Mouse (Mus musculus) E14TG2a.4 (cell line): Measurements from ENCODE around the gene Ntm.

Experiments
- H3K27me3 ChIP-seq: 2 replicates; pipeline ENCODE4 v1.6.1; 2014; ENCODE audit warnings: low read length, control low read depth; ENCODE audit not compliant: insufficient read depth
- H3K36me3 ChIP-seq: 2 replicates; pipeline ENCODE4 v1.6.1; 2014; ENCODE audit warnings: low read length, control low read depth; ENCODE audit not compliant: insufficient read depth
- H3K4me1 ChIP-seq: replicated peaks from 2 replicates; pipeline ENCODE4 v1.6.1; 2014; ENCODE audit warnings: low read depth, low read length, control low read depth
- H3K4me3 ChIP-seq: replicated peaks from 2 replicates; pipeline ENCODE4 v1.5.1; 2014; ENCODE audit warnings: mild to moderate bottlenecking, low read length
- H3K9me3 ChIP-seq: 2 replicates; pipeline ENCODE4 v1.6.1; 2014; ENCODE audit warnings: low read length, control low read depth
- CTCF ChIP-seq: conservative IDR thresholded peaks from 2 replicates; pipeline ENCODE4 v1.5.1; 2014; ENCODE audit warnings: low read length
- NANOG ChIP-seq: IDR thresholded peaks from 2 replicates; pipeline ENCODE4 v1.6.1; 2014; ENCODE audit warnings: borderline replicate concordance, low read length, mixed read lengths
- POU5F1 ChIP-seq: IDR thresholded peaks from 2 replicates; pipeline ENCODE4 v1.6.1; 2014; ENCODE audit warnings: low read length, borderline replicate concordance

Gene Ntm

GRCm38 (mm10) chr9:29013881-29014280 is 949.1 kb downstream of the Ntm start:
- TF ChIP-seq CTCF: no peak
- no peak for TF ChIP-seq POU5F1
- TF ChIP-seq NANOG: no peak
- Histone ChIP-seq H3K36me3 (no peaks in the 10 kb centered on the region), H3K9me3 (no peaks in the 10 kb centered on the region), H3K4me3 (no peak overlapping the region), H3K27me3 (no peaks in the 10 kb centered on the region), H3K4me1 (no peaks in the 10 kb centered on the region)

- Histone ChIP-seq H3K9me3 (no peaks in the 10 kb centered on the region), H3K36me3 (no peaks in the 10 kb centered on the region), H3K4me3 (no peak overlapping the region), H3K27me3 (no peaks in the 10 kb centered on the region), H3K4me1 (no peaks in the 10 kb centered on the region)
- TF ChIP-seq CTCF (no peak), POU5F1 (no peak), NANOG (no peak)
Measured at GRCm38 (mm10) chr9:29012541-29012940, 950.4 kb downstream of the Ntm start.

DNA sequence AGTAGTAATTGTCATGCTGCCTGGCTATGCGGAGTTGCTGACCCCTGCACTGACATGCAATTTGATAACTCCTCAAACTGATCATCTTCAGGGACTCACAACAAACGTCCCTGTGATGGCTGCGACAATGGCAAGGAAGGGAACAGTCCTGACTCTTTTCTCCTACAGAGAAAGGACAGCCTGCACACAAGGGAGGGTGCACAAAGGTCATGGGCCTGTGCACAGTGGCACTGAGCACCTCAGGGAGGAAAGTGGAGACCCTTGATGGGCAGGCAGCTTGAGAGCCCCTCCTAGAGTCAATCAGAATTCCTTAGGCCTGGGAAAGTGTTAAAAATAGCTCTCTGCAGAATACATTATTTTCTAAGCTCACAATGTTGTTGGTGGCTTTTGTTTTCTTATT is 951.5 kb downstream of the Ntm start:
- TF ChIP-seq CTCF (no peak), POU5F1 (no peak), NANOG (no peak)

GRCm38 (mm10) chr9:29004534-29004933 is 958.4 kb downstream of the Ntm start:
- Histone ChIP-seq H3K4me3 (no peak overlapping the region), H3K36me3 (no peaks in the 10 kb centered on the region), H3K27me3 (no peaks in the 10 kb centered on the region), H3K9me3 (no peaks in the 10 kb centered on the region), H3K4me1 (no peaks in the 10 kb centered on the region)
- TF ChIP-seq CTCF (no peak), NANOG (no peak), POU5F1 (no peak)

More for the DNA sequence above, 951.5 kb downstream of the Ntm start:
- Histone ChIP-seq H3K4me1 (no peaks in the 10 kb centered on the region), H3K36me3 (no peaks in the 10 kb centered on the region), H3K9me3 (no peaks in the 10 kb centered on the region), H3K27me3 (no peaks in the 10 kb centered on the region), H3K4me3 (no peak overlapping the region)

GRCm38 (mm10) chr9:28999951-29000351 is 963.0 kb downstream of the Ntm start:
- Histone ChIP-seq H3K4me3 (no peak overlapping the region), H3K27me3 (no peaks in the 10 kb centered on the region), H3K36me3 (no peaks in the 10 kb centered on the region), H3K4me1 (no peaks in the 10 kb centered on the region), H3K9me3 (no peaks in the 10 kb centered on the region)
- no peak for TF ChIP-seq CTCF

DNA sequence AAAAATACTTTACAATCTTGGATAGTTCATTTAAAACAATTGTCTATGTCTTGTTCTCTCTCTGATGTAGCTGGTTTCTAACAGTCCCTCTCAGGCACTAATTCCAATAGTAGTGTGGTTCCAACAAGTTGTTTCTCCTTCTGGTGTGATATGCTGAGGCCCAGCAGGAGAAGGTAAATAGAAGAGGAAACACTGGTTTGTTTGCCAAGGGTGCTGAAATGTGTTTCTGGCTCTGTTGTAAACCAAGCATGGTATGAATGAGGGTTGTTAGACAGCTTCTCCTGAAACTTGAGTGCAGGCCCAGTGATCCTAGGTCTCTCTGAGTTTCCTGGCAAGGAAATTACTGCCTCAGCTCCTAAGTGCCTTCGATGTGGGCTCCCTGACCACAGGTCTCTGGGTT is 985.7 kb downstream of the Ntm start:
- no peak for TF ChIP-seq CTCF
- no peaks in the 10 kb centered on the region for H3K27me3 ChIP-seq
- H3K4me1 ChIP-seq: 0 out of 2 replicates have a peak, but pooled peaks cover 2% of the 10 kb centered on the region
- no peak overlapping the region for H3K4me3 ChIP-seq
- H3K36me3 ChIP-seq: no peaks in the 10 kb centered on the region
- H3K9me3 ChIP-seq: no peaks in the 10 kb centered on the region

DNA sequence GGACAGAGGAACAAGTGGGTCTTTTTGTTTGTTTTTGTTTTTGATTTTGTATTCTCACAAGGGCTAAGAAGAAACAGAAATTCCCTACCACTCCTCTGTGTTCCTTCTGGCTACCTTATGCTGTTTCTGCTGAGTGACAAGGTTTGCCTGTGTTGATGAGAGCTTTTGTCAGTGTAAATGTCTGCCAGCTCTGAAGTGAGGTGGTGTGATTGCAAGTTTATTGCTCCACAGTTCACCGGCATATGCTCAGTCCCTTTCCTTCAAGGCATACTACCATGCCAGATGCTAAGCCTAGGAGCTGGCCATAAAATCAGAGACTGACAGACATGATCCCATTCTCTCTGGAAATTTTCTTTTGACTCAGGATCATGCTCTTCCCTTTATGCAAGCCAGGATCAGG is 993.5 kb downstream of the Ntm start:
- no peak overlapping the region for H3K4me3 ChIP-seq
- no peaks in the 10 kb centered on the region for H3K4me1 ChIP-seq
- no peaks in the 10 kb centered on the region for H3K27me3 ChIP-seq
- TF ChIP-seq NANOG: no peak
- no peak for TF ChIP-seq CTCF
- no peak for TF ChIP-seq POU5F1
- no peaks in the 10 kb centered on the region for H3K36me3 ChIP-seq
- no peaks in the 10 kb centered on the region for H3K9me3 ChIP-seq
